Mouse (Mus musculus) liver, embryonic 12.5 days (tissue): ENCODE measurements around the gene Slc31a1. TPM values are rescaled to one million over a fixed set of nuclear protein-coding genes. Genes with fewer than 3 reads are reported as not detected.

ENCODE experiments used
- ATAC-seq: fragments of 200-750 bp; cut with Nextera tagmentation; 2 replicates; pipeline ENCODE4 v1.8.0; 2017; ENCODE audit warnings: moderate number of reproducible peaks, mild to moderate bottlenecking, moderate library complexity
- H3K27ac ChIP-seq: fragments of 300-500 bp; sonication (generic); 2 replicates; pipeline ENCODE4 v1.5.1; 2016; ENCODE audit warnings: mild to moderate bottlenecking
- H3K27me3 ChIP-seq: fragments of 300-500 bp; sonication (generic); replicated peaks from 2 replicates; pipeline ENCODE4 v1.6.1; 2016; ENCODE audit warnings: mild to moderate bottlenecking, moderate library complexity
- H3K36me3 ChIP-seq: fragments of 300-500 bp; sonication (generic); 2 replicates; pipeline ENCODE4 v1.6.1; 2016; ENCODE audit warnings: mild to moderate bottlenecking, moderate library complexity
- H3K4me1 ChIP-seq: fragments of 300-500 bp; sonication (generic); 2 replicates; pipeline ENCODE4 v1.6.1; 2016
- H3K4me2 ChIP-seq: fragments of 300-500 bp; sonication (generic); 2 replicates; pipeline ENCODE4 v1.6.1; 2016; ENCODE audit warnings: mild to moderate bottlenecking, moderate library complexity
- H3K4me3 ChIP-seq: fragments of 300-500 bp; sonication (generic); 2 replicates; pipeline ENCODE4 v1.5.1; 2016; ENCODE audit warnings: mild to moderate bottlenecking, moderate library complexity
- H3K9ac ChIP-seq: fragments of 300-500 bp; sonication (generic); 2 replicates; pipeline ENCODE4 v1.6.1; 2016; ENCODE audit warnings: mild to moderate bottlenecking, moderate library complexity
- H3K9me3 ChIP-seq: fragments of 300-500 bp; sonication (generic); replicated peaks from 2 replicates; pipeline ENCODE4 v1.6.1; 2016; ENCODE audit warnings: mild to moderate bottlenecking, moderate library complexity
- WGBS: fragments of 180-500 bp; shearing (Covaris S2); methylation state at CpG from one replicate; pipeline ENCODE4 v1.1.7; 2016; ENCODE audit not compliant: insufficient replicate concordance; 5-methylcytosine and 5-hydroxymethylcytosine counted together
- polyA plus RNA-seq: library from polyadenylated mRNA; unstranded; fragments of >200 nt; fragmentation: Nextera tagmentation; extraction: Ambion mirVana; gene quantifications from 2 replicates; pipeline ENCODE4 v1.2.1, GENCODE M21; 2016

Slc31a1 gene
- polyA plus RNA-seq, 1 experiment from 2014 or later: 45.8 TPM

DNA sequence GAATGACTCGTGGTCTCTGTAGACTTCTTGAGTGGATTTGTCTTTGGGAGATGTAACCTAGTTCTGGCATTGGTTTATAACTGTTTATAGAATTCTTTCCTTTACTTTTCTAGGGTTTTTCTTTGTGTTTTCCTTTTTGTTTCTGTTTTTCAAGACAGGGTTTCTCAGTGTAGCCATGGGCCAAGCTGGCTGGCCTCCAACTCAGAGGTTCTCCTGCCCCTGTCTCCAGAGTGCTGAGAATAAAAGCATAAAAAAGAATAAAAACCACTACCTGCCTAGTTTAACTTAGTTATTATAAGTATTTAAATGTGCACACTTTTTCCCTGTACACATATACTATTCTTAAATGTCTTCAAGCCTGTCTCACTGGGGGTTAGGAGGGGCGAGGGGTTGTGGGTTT lies 49.8 kb downstream of the Slc31a1 start:
- peak overlapping the region; percentile 92; the same call in 1 of the 2 replicates for H3K9ac ChIP-seq
- no peaks in the 10 kb centered on the region for H3K27me3 ChIP-seq
- H3K4me3 ChIP-seq: peak overlapping the region; percentile 94
- 66% methylated on average over 2 of the region's 2 CpGs for WGBS
- H3K36me3 ChIP-seq: peaks cover 63% of the 10 kb centered on the region
- H3K27ac ChIP-seq: no peak overlapping the region
- peaks cover 37% of the 10 kb centered on the region for H3K4me1 ChIP-seq
- no peaks in the 10 kb centered on the region for H3K9me3 ChIP-seq
- ATAC-seq: no peak
- H3K4me2 ChIP-seq: peak overlapping the region; percentile 85

DNA sequence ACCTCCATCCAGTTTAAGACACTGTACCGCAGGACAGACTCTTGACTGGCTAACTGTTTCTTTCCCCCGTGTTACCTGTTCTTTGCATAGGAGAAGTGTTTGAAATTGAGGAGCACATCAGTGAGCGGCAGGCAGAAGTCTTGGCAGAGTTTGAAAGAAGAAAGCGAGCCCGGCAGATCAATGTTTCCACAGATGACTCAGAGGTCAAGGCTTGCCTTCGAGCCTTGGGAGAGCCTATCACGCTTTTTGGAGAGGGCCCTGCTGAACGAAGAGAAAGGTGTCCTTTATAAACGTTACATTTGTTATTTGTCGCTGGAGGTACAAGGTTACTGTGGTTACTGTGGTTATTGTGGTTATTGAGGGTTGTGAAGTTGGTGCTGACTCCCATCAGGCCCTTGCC lies 51.1 kb downstream of the Slc31a1 start:
- 74% methylated on average over 10 of the region's 10 CpGs for WGBS
- Histone ChIP-seq H3K27ac (no peak overlapping the region), H3K9me3 (no peaks in the 10 kb centered on the region), H3K4me1 (peaks cover 25% of the 10 kb centered on the region), H3K4me3 (no peak overlapping the region), H3K4me2 (no peak overlapping the region), H3K36me3 (peaks cover 66% of the 10 kb centered on the region), H3K9ac (no peak overlapping the region), H3K27me3 (no peaks in the 10 kb centered on the region)
- no peak for ATAC-seq

- no peak overlapping the region for H3K27ac ChIP-seq
- H3K9me3 ChIP-seq: no peaks in the 10 kb centered on the region
- no peak overlapping the region for H3K9ac ChIP-seq
- H3K4me1 ChIP-seq: no peaks in the 10 kb centered on the region
- peaks cover 100% of the 10 kb centered on the region for H3K36me3 ChIP-seq
- 83% methylated on average over 8 of the region's 8 CpGs for WGBS
- no peaks in the 10 kb centered on the region for H3K27me3 ChIP-seq
- no peak overlapping the region for H3K4me3 ChIP-seq
- H3K4me2 ChIP-seq: no peak overlapping the region
- no peak for ATAC-seq
Observed at GRCm38 (mm10) chr4:62418448-62418847, 57.9 kb downstream of the Slc31a1 start.

DNA sequence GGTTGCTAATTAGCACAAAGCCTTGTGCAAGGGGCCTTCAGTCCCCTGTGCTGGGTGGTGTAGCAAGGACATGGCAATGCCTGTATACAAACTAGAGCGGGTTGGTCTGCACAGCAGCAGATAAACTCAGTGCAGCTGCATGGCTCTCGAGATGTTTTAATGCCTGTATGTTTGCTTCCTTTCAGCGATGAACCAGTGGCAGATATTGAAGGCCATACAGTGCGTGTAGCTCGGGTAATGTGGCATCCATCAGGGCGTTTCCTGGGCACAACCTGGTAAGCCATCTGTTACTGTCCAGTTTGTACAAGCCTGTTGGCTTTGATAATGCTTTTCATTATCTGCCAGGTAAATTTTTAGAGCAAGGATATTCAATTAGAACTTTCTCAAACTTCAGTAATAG lies 58.6 kb downstream of the Slc31a1 start:
- Histone ChIP-seq H3K9ac (no peak overlapping the region), H3K4me3 (no peak overlapping the region), H3K9me3 (no peaks in the 10 kb centered on the region), H3K36me3 (peaks cover 100% of the 10 kb centered on the region), H3K27me3 (no peaks in the 10 kb centered on the region), H3K27ac (no peak overlapping the region), H3K4me2 (no peak overlapping the region), H3K4me1 (no peaks in the 10 kb centered on the region)
- 83% methylated on average over 6 of the region's 6 CpGs for WGBS
- ATAC-seq: no peak

DNA sequence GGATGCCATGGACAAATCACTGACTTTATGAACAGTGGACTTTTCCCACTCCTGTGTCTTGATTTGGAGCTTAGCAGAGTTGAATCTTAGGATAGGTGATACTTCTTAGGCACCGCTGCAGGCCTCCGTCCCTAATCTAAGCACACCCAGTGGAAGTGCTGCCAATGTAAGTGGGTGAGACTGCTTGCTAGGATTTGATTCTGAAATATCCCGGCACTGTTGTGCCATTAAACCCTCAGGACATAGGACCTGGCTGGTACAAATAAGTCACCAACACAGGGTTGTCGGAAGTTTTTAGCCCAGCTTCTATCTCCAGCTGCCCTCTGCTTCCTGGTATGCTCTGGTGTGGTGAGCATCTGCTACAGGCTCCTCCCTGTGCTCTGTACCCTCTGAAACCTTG lies 65.4 kb downstream of the Slc31a1 start:
- Histone ChIP-seq H3K4me1 (peaks cover 16% of the 10 kb centered on the region), H3K27me3 (no peaks in the 10 kb centered on the region), H3K36me3 (peaks cover 53% of the 10 kb centered on the region), H3K9ac (no peak overlapping the region), H3K4me3 (no peak overlapping the region), H3K9me3 (no peaks in the 10 kb centered on the region), H3K27ac (no peak overlapping the region), H3K4me2 (no peak overlapping the region)
- no peak for ATAC-seq
- 81% methylated on average over 4 of the region's 4 CpGs for WGBS

- peak overlapping the region; percentile 27; the same call in 1 of the 2 replicates for H3K4me2 ChIP-seq
- ATAC-seq: peak; percentile 25; the same call in 1 of the 2 replicates
- H3K9ac ChIP-seq: no peak overlapping the region
- H3K36me3 ChIP-seq: peaks cover 30% of the 10 kb centered on the region
- H3K27me3 ChIP-seq: no peaks in the 10 kb centered on the region
- WGBS: 44% methylated on average over 17 of the region's 17 CpGs
- peaks cover 33% of the 10 kb centered on the region for H3K4me1 ChIP-seq
- no peak overlapping the region for H3K27ac ChIP-seq
- no peak overlapping the region for H3K4me3 ChIP-seq
- H3K9me3 ChIP-seq: no peaks in the 10 kb centered on the region
Observed at GRCm38 (mm10) chr4:62427978-62428758, 67.6 kb downstream of the Slc31a1 start.

DNA sequence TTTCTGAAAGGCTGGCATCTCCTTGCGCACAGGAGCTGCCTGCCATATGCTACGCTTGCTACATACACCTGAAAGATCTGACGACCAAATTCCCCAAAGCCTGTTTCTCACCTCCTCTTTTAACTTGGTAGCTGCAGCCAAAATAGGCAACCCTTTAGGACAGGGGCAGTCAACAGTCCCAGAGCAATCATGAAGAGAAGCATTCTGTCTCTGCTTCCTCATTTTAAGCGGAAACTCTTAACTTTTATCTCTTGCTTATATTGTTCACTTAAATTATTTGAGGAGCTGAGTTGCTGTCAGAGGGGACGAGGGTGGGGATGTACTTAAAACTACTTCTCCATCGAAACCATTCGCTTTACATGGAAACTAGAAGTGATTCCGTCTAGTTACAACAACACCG lies 69.1 kb downstream of the Slc31a1 start:
- 73% methylated on average over 9 of the region's 9 CpGs for WGBS
- ATAC-seq: no peak

DNA sequence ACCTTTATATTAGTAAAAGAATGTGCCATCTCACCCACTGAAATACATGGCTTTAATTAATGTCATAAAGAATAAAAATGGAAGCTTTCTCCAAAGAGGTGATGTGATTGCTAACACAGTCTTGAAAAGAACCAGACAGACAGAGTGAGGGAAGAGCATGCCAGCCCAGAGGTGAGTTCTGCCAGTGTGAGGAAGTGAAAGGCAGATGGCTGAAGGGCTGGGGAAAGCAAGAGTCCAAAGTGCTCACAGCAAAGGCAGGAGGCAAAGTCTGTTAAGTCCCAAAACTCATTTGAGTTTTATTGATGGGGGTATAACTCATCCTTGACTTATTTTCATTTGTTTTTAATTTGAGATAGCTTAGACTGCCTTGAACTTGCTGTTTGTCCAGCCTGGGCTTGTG lies 70.2 kb downstream of the Slc31a1 start:
- Histone ChIP-seq H3K4me3 (no peak overlapping the region), H3K36me3 (peaks cover 5% of the 10 kb centered on the region), H3K27ac (no peak overlapping the region), H3K9ac (no peak overlapping the region), H3K9me3 (no peaks in the 10 kb centered on the region), H3K4me2 (no peak overlapping the region), H3K27me3 (no peaks in the 10 kb centered on the region), H3K4me1 (peaks cover 33% of the 10 kb centered on the region)
- ATAC-seq: no peak

More for the DNA sequence above, 69.1 kb downstream of the Slc31a1 start:
- no peaks in the 10 kb centered on the region for H3K9me3 ChIP-seq
- H3K4me3 ChIP-seq: no peak overlapping the region
- no peaks in the 10 kb centered on the region for H3K27me3 ChIP-seq
- no peak overlapping the region for H3K4me2 ChIP-seq
- H3K36me3 ChIP-seq: peaks cover 16% of the 10 kb centered on the region
- no peak overlapping the region; the same call in 1 of the 2 replicates for H3K9ac ChIP-seq
- peaks cover 33% of the 10 kb centered on the region for H3K4me1 ChIP-seq
- H3K27ac ChIP-seq: no peak overlapping the region

GRCm38 (mm10) chr4:62431522-62431921 lies 71.0 kb downstream of the Slc31a1 start:
- Histone ChIP-seq H3K9me3 (no peaks in the 10 kb centered on the region), H3K27me3 (no peaks in the 10 kb centered on the region), H3K27ac (peak overlapping the region; percentile 68), H3K4me2 (peak overlapping the region; percentile 25; the same call in 1 of the 2 replicates), H3K4me1 (peaks cover 33% of the 10 kb centered on the region), H3K36me3 (no peaks in the 10 kb centered on the region), H3K9ac (no peak overlapping the region), H3K4me3 (no peak overlapping the region)
- ATAC-seq: peak; percentile 80
- 49% methylated on average over 4 of the region's 4 CpGs for WGBS

DNA sequence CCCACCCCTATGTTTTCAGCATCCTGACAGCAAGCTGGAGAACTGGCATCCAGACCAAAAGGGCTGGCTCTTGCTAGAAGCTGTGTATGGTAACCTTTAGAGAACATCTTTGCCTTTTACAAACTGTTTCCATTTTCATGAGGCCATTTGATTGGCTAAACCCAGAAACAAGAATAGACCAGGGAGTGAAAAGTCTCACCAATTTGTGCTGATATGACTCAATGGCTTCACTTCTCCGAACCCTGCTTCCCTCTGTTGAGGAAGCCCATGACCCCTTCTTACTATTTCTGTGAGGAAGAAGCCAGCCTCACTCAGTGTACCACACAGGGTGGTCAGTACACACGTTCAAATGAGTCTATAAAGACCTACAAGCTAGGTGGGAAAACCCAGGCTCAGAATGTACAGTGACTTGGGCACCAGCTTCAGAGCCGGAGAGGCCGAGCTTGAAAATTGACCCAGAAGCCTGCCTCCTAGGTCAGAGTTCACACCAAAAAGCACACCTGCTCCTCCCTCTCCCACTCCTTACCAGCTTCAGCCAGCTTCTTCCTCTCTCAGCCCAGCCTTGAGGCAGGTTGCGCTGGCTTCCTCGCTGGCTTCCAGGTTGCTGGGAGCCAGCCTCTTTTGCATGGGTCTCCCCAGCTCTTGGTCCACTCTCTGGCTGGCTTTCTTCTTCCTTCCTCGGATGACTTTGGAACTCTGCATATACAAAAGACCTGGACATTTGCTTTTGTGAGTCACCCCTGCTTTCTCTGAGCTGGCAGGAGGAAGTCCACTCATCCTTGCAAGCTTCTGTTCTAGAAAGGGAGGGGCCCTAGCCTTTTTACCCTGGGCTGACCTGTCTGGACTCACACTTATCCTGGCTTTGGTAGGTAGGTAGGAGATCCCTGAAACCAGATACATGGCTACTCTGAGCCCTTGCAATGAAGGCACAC lies 73.7 kb downstream of the Slc31a1 start:
- no peak overlapping the region for H3K4me3 ChIP-seq
- no peaks in the 10 kb centered on the region for H3K9me3 ChIP-seq
- H3K36me3 ChIP-seq: no peaks in the 10 kb centered on the region
- no peak overlapping the region for H3K4me2 ChIP-seq
- 69% methylated on average over 7 of the region's 7 CpGs for WGBS
- H3K4me1 ChIP-seq: peaks cover 21% of the 10 kb centered on the region
- no peaks in the 10 kb centered on the region for H3K27me3 ChIP-seq
- no peak overlapping the region for H3K27ac ChIP-seq
- ATAC-seq: no peak
- H3K9ac ChIP-seq: no peak overlapping the region

DNA sequence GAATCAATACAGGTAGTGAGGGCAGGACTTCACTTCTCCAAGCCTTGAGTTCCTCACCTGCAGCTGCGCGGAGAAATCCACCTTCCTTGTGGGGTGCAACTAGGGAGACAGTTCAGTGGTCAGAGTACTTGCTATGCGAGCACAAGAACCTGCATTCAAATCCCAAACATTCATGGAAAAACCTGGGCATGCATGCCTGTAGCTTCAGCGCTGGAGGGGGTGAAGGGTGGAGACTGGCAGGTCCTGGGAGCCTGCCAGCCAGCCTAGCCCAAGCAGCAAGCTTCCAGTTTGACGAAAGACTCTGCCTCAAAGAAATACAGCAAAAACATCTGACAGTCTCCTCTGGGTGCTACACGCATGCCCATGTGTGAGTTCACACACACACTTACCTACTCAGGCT lies 74.6 kb downstream of the Slc31a1 start, which contains the start of gene Rnf183:
Gene Rnf183, minus strand, starts transcription at position 172 of the 400 bp plus-strand sequence.
- 70% methylated on average over 6 of the region's 6 CpGs for WGBS

DNA sequence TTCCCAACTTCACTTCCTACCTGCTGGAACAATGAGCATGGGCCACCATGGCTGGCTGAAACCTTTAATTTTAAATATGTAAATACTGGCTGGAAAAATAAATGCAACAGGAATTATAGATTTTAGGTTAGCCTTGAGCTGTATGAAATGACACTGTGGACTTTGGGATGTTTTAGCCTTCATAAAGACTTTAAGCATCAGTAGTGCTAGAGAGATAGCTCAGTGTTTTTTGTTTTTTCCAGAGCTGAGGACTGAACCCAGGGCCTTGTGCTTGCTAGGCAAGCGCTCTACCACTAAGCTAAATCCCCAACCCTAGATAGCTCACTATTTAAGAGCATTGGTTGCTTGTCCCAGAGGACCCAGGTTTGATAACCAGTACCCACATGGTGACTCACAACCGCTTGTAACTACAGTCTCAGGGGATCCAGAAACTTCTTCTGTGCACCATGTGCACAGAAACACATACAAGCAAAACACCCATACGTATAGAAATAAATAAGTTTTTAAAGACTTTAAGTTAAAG lies 76.8 kb downstream of the Slc31a1 start:
- no peak for ATAC-seq
- peaks cover 3% of the 10 kb centered on the region for H3K4me1 ChIP-seq
- no peaks in the 10 kb centered on the region for H3K27me3 ChIP-seq
- WGBS: 66% methylated on average over 3 of the region's 3 CpGs
- no peaks in the 10 kb centered on the region for H3K9me3 ChIP-seq
- no peak overlapping the region for H3K4me3 ChIP-seq
- H3K4me2 ChIP-seq: no peak overlapping the region
- H3K36me3 ChIP-seq: no peaks in the 10 kb centered on the region
- H3K27ac ChIP-seq: no peak overlapping the region
- H3K9ac ChIP-seq: no peak overlapping the region

More for the DNA sequence above, 74.6 kb downstream of the Slc31a1 start, which contains the start of gene Rnf183:
- Histone ChIP-seq H3K27ac (no peak within 1 kb of the TSS), H3K4me1 (peaks cover 21% of the 10 kb centered on the region), H3K4me2 (no peak within 1 kb of the TSS), H3K9me3 (no peaks in the 10 kb centered on the region), H3K4me3 (no peak within 1 kb of the TSS), H3K27me3 (no peaks in the 10 kb centered on the region), H3K36me3 (no peaks in the 10 kb centered on the region), H3K9ac (no peak within 1 kb of the TSS)
- ATAC-seq: no peak
